Comparison of ENCODE assay signal across 8 mouse cellular contexts in genomic region chr4:40948160-40948708, GRCm38 (mm10). TPM values are rescaled to one million over a fixed set of nuclear protein-coding genes. Genes with fewer than 3 reads are reported as not detected.
DNase-seq lines count a peak whose midpoint lies in the region; ATAC-seq and TF ChIP-seq lines count a peak whose summit lies in the region.

Gene Bag1, minus strand, starts transcription at chr4:40948294.
Gene Chmp5, plus strand, starts transcription at chr4:40948407.

- peak; percentile 98 for DNase-seq in CD4-positive helper T cell, adult 2 months (ENCODE audit: low read depth, low spot score)
- peak; percentile 98 for DNase-seq in brain, embryonic 18.5 days (ENCODE audit: low read depth, low spot score)
- DNase-seq in kidney, postnatal 0 days (ENCODE audit: low spot score): peak; percentile 100
- peak; percentile 98 for DNase-seq in liver, embryonic 11.5 days (ENCODE audit: low spot score)
- DNase-seq in naive thymus-derived CD4-positive, alpha-beta T cell, adult 2 months (ENCODE audit: low read depth): peak; percentile 99

- H3K9me3 ChIP-seq in heart, embryonic 12.5 days (replicated peaks): no peaks in the 10 kb centered on the region
- no peaks in the 10 kb centered on the region for H3K9me3 ChIP-seq in kidney, postnatal 0 days (replicated peaks; ENCODE audit: low read length)
- H3K9me3 ChIP-seq in liver, embryonic 11.5 days (ENCODE audit: control insufficient read depth, low read length): no peaks in the 10 kb centered on the region
- H3K9me3 ChIP-seq in stomach, embryonic 14.5 days (ENCODE audit: control insufficient read depth, low read depth, low read length): no peaks in the 10 kb centered on the region

- TF ChIP-seq CTCF in kidney, postnatal 0 days (IDR thresholded peaks at IDR 0.05; ENCODE audit: low read depth): peak; percentile 41; the same call in 1 of the 2 replicates

- peaks cover 49% of the 10 kb centered on the region for H3K36me3 ChIP-seq in heart, embryonic 12.5 days
- peaks cover 30% of the 10 kb centered on the region; the same call in 1 of the 2 replicates for H3K36me3 ChIP-seq in kidney, postnatal 0 days (ENCODE audit: insufficient read depth, low read length)
- peaks cover 20% of the 10 kb centered on the region for H3K36me3 ChIP-seq in liver, embryonic 11.5 days (ENCODE audit: control insufficient read depth, insufficient read depth, low read length)
- H3K36me3 ChIP-seq in stomach, embryonic 14.5 days (ENCODE audit: control insufficient read depth, insufficient read depth, low read length): peaks cover 30% of the 10 kb centered on the region; the same call in 1 of the 2 replicates

- H3K4me2 ChIP-seq in heart, embryonic 12.5 days: peak within 1 kb of the TSS; percentile 92
- H3K4me2 ChIP-seq in kidney, postnatal 0 days (ENCODE audit: low read length): peak within 1 kb of the TSS; percentile 76
- peak within 1 kb of the TSS; percentile 90 for H3K4me2 ChIP-seq in liver, embryonic 11.5 days
- H3K4me2 ChIP-seq in stomach, embryonic 14.5 days (replicated peaks; ENCODE audit: low read depth, low read length): peak within 1 kb of the TSS; percentile 85

- H3K4me1 ChIP-seq in heart, embryonic 12.5 days (replicated peaks): peaks cover 20% of the 10 kb centered on the region
- peaks cover 14% of the 10 kb centered on the region for H3K4me1 ChIP-seq in kidney, postnatal 0 days (replicated peaks; ENCODE audit: insufficient read depth, low read length)
- H3K4me1 ChIP-seq in liver, embryonic 11.5 days (replicated peaks; ENCODE audit: control insufficient read depth, insufficient read depth, low read length): peaks cover 17% of the 10 kb centered on the region
- H3K4me1 ChIP-seq in stomach, embryonic 14.5 days (ENCODE audit: control insufficient read depth, insufficient read depth, low read length): peaks cover 14% of the 10 kb centered on the region

- peak within 1 kb of the TSS; percentile 82 for H3K4me3 ChIP-seq in heart, embryonic 12.5 days
- peak within 1 kb of the TSS; percentile 70 for H3K4me3 ChIP-seq in kidney, postnatal 0 days (replicated peaks; ENCODE audit: low read depth, low read length)
- H3K4me3 ChIP-seq in liver, embryonic 11.5 days (ENCODE audit: low read depth, low read length): peak within 1 kb of the TSS; percentile 93
- H3K4me3 ChIP-seq in stomach, embryonic 14.5 days (ENCODE audit: low read depth, low read length): peak within 1 kb of the TSS; percentile 92

- under 1% methylated on average over 50 of the region's 50 CpGs for WGBS in heart, embryonic 12.5 days
- under 1% methylated on average over 34 of the region's 50 CpGs for WGBS in kidney, postnatal 0 days
- under 1% methylated on average over 50 of the region's 50 CpGs for WGBS in liver, embryonic 11.5 days
- under 1% methylated on average over 48 of the region's 50 CpGs for WGBS in stomach, embryonic 14.5 days

- H3K9ac ChIP-seq in heart, embryonic 12.5 days: peak within 1 kb of the TSS; percentile 93
- peak within 1 kb of the TSS; percentile 85 for H3K9ac ChIP-seq in kidney, postnatal 0 days (ENCODE audit: low read depth, low read length)
- peak within 1 kb of the TSS; percentile 92 for H3K9ac ChIP-seq in liver, embryonic 11.5 days (ENCODE audit: low read depth, low read length)
- peak within 1 kb of the TSS; percentile 80 for H3K9ac ChIP-seq in stomach, embryonic 14.5 days (replicated peaks; ENCODE audit: low read depth, low read length)

- no peaks in the 10 kb centered on the region for H3K27me3 ChIP-seq in heart, embryonic 12.5 days (replicated peaks)
- no peaks in the 10 kb centered on the region for H3K27me3 ChIP-seq in kidney, postnatal 0 days (ENCODE audit: insufficient read depth, low read length)
- H3K27me3 ChIP-seq in liver, embryonic 11.5 days (replicated peaks; ENCODE audit: control insufficient read depth, insufficient read depth, low read length): no peaks in the 10 kb centered on the region
- H3K27me3 ChIP-seq in stomach, embryonic 14.5 days (ENCODE audit: control insufficient read depth, insufficient read depth, low read length): no peaks in the 10 kb centered on the region

- ATAC-seq in erythroid progenitor cell, adult 5-6 weeks (replicated peaks; ENCODE audit: low FRiP score, poor library complexity, severe bottlenecking): peak; percentile 94
- ATAC-seq in heart, embryonic 12.5 days (ENCODE audit: insufficient number of reproducible peaks, low FRiP score): peak; percentile 100
- peak; percentile 97 for ATAC-seq in kidney, postnatal 0 days (replicated peaks; ENCODE audit: low FRiP score, low read depth)
- peak; percentile 97 for ATAC-seq in liver, embryonic 11.5 days (replicated peaks; ENCODE audit: low FRiP score)
- ATAC-seq in stomach, embryonic 14.5 days (ENCODE audit: insufficient number of reproducible peaks, insufficient read depth, low FRiP score, low read depth): peak; percentile 98

- H3K27ac ChIP-seq in heart, embryonic 12.5 days (ENCODE audit: poor library complexity, severe bottlenecking): peak within 1 kb of the TSS; percentile 87
- H3K27ac ChIP-seq in kidney, postnatal 0 days: peak within 1 kb of the TSS; percentile 88
- H3K27ac ChIP-seq in liver, embryonic 11.5 days (ENCODE audit: low read depth, low read length): peak within 1 kb of the TSS; percentile 78
- peak within 1 kb of the TSS; percentile 85 for H3K27ac ChIP-seq in stomach, embryonic 14.5 days (ENCODE audit: low read length)

RNA-seq across cellular contexts. Expression of gene Bag1, which starts in this region (rescaled TPM):
- total RNA-seq in erythroid progenitor cell, adult 5-6 weeks (2015; ENCODE audit: low replicate concordance): 93.0 and 125 TPM in 2 replicates
- total RNA-seq in erythroid progenitor cell, adult 5-6 weeks (2017; ENCODE audit: low replicate concordance): 200 and 234 TPM in 2 replicates
- 206 and 214 TPM in 2 replicates for polyA plus RNA-seq in heart, embryonic 12.5 days (2016; fragmentation: Nextera tagmentation; extraction: Ambion mirVana)
- polyA plus RNA-seq in kidney, postnatal 0 days (2015; fragmentation: Nextera tagmentation; extraction: Ambion mirVana): 284 and 295 TPM in 2 replicates
- polyA plus RNA-seq in liver, embryonic 11.5 days (2014; fragmentation: Nextera tagmentation; extraction: Ambion mirVana): 219 and 225 TPM in 2 replicates
- polyA plus RNA-seq in stomach, embryonic 14.5 days (2014; fragmentation: Nextera tagmentation; extraction: Ambion mirVana): 209 and 231 TPM in 2 replicates

RNA-seq across cellular contexts. Expression of gene Chmp5, which starts in this region (rescaled TPM):
- total RNA-seq in erythroid progenitor cell, adult 5-6 weeks (2015; ENCODE audit: low replicate concordance): 48.2 and 49.0 TPM in 2 replicates
- total RNA-seq in erythroid progenitor cell, adult 5-6 weeks (2017; ENCODE audit: low replicate concordance): 57.5 and 62.0 TPM in 2 replicates
- polyA plus RNA-seq in heart, embryonic 12.5 days (2016; fragmentation: Nextera tagmentation; extraction: Ambion mirVana): 76.2 and 79.4 TPM in 2 replicates
- polyA plus RNA-seq in kidney, postnatal 0 days (2015; fragmentation: Nextera tagmentation; extraction: Ambion mirVana): 160 and 164 TPM in 2 replicates
- 70.7 and 74.6 TPM in 2 replicates for polyA plus RNA-seq in liver, embryonic 11.5 days (2014; fragmentation: Nextera tagmentation; extraction: Ambion mirVana)
- 99.3 and 103 TPM in 2 replicates for polyA plus RNA-seq in stomach, embryonic 14.5 days (2014; fragmentation: Nextera tagmentation; extraction: Ambion mirVana)

Comparison
In these comparisons a context has a peak if more than half of its experiments do, and no peak if none do; other contexts are left out.
1. Peak in every context shown above with its lines: DNase-seq, ATAC-seq, H3K4me3 ChIP-seq and H3K27ac ChIP-seq.